Mouse (Mus musculus): ENCODE measurements around the gene Gpr119. TPM values are rescaled to one million over a fixed set of nuclear protein-coding genes. Genes with fewer than 3 reads are reported as not detected.

The Gpr119 gene
- polyA plus RNA-seq (2016; fragmentation: Nextera tagmentation; extraction: Ambion mirVana) = 0.11 and 0.19 TPM in 2 replicates

GRCm38 (mm10) chrX:48674171-48674570 is at the start of gene Gpr119:
Gpr119 (minus strand) TSS chrX:48674478.
- H3K9ac ChIP-seq = no peak within 1 kb of the TSS
- no peak within 1 kb of the TSS for H3K4me2 ChIP-seq (replicated peaks)
- H3K4me3 ChIP-seq = no peak within 1 kb of the TSS
- ATAC-seq (ENCODE audit: low FRiP score, low read depth) = no peak
- H3K4me1 ChIP-seq = no peaks in the 10 kb centered on the region
- 67% methylated on average over 4 of the region's 4 CpGs for WGBS
- H3K27me3 ChIP-seq (replicated peaks) = no peaks in the 10 kb centered on the region
- H3K9me3 ChIP-seq = no peaks in the 10 kb centered on the region
- H3K36me3 ChIP-seq = no peaks in the 10 kb centered on the region
- H3K27ac ChIP-seq = no peak within 1 kb of the TSS

- no peak for ATAC-seq (ENCODE audit: low FRiP score, low read depth)
- Histone ChIP-seq H3K27me3 (replicated peaks) (no peaks in the 10 kb centered on the region), H3K9me3 (no peaks in the 10 kb centered on the region), H3K36me3 (peaks cover 11% of the 10 kb centered on the region; the same call in 1 of the 2 replicates), H3K27ac (no peak overlapping the region), H3K4me1 (no peaks in the 10 kb centered on the region), H3K4me2 (replicated peaks) (no peak overlapping the region), H3K4me3 (no peak overlapping the region), H3K9ac (no peak overlapping the region)
- WGBS = 90% methylated on average over 8 of the region's 8 CpGs
Measured at GRCm38 (mm10) chrX:48712846-48713245, 38.6 kb upstream of the Gpr119 start.

GRCm38 (mm10) chrX:48709701-48710100 is 35.4 kb upstream of the Gpr119 start:
- no peak overlapping the region for H3K27ac ChIP-seq
- no peaks in the 10 kb centered on the region for H3K27me3 ChIP-seq (replicated peaks)
- H3K4me2 ChIP-seq (replicated peaks) = no peak overlapping the region
- WGBS = 91% methylated on average over 10 of the region's 10 CpGs
- no peak overlapping the region for H3K4me3 ChIP-seq
- H3K9me3 ChIP-seq = no peaks in the 10 kb centered on the region
- ATAC-seq (ENCODE audit: low FRiP score, low read depth) = no peak
- H3K36me3 ChIP-seq = peaks cover 11% of the 10 kb centered on the region; the same call in 1 of the 2 replicates
- H3K9ac ChIP-seq = no peak overlapping the region
- no peaks in the 10 kb centered on the region for H3K4me1 ChIP-seq

- Histone ChIP-seq H3K27me3 (replicated peaks) (no peaks in the 10 kb centered on the region), H3K4me2 (replicated peaks) (peak within 1 kb of the TSS; percentile 63), H3K9ac (peak within 1 kb of the TSS; percentile 52), H3K27ac (no peak within 1 kb of the TSS), H3K9me3 (no peaks in the 10 kb centered on the region), H3K4me1 (peaks cover 6% of the 10 kb centered on the region; the same call in 1 of the 2 replicates), H3K36me3 (no peaks in the 10 kb centered on the region), H3K4me3 (peak within 1 kb of the TSS; percentile 58)
- ATAC-seq (ENCODE audit: low FRiP score, low read depth) = peak; percentile 98
- WGBS = 14% methylated on average over 42 of the region's 42 CpGs
Measured at GRCm38 (mm10) chrX:48694864-48695371, 20.6 kb upstream of the Gpr119 start, which contains the start of gene Rbmx2. Rbmx2 (plus strand) TSS chrX:48695004.

GRCm38 (mm10) chrX:48694460-48694859 is 20.2 kb upstream of the Gpr119 start:
- peak; percentile 92 for ATAC-seq (ENCODE audit: low FRiP score, low read depth)
- H3K27ac ChIP-seq = no peak overlapping the region
- no peak overlapping the region for H3K9ac ChIP-seq
- H3K9me3 ChIP-seq = no peaks in the 10 kb centered on the region
- no peaks in the 10 kb centered on the region for H3K27me3 ChIP-seq (replicated peaks)
- H3K4me3 ChIP-seq = peak overlapping the region; percentile 58
- peaks cover 6% of the 10 kb centered on the region; the same call in 1 of the 2 replicates for H3K4me1 ChIP-seq
- no peaks in the 10 kb centered on the region for H3K36me3 ChIP-seq
- peak overlapping the region; percentile 46 for H3K4me2 ChIP-seq (replicated peaks)
- WGBS = 19% methylated on average over 6 of the region's 6 CpGs

GRCm38 (mm10) chrX:48683857-48684256 is 9.6 kb upstream of the Gpr119 start:
- no peaks in the 10 kb centered on the region for H3K4me1 ChIP-seq
- H3K4me3 ChIP-seq = no peak overlapping the region
- ATAC-seq (ENCODE audit: low FRiP score, low read depth) = no peak
- WGBS = 71% methylated on average over 5 of the region's 5 CpGs
- H3K4me2 ChIP-seq (replicated peaks) = no peak overlapping the region
- no peak overlapping the region for H3K27ac ChIP-seq
- no peaks in the 10 kb centered on the region for H3K27me3 ChIP-seq (replicated peaks)
- H3K9me3 ChIP-seq = no peaks in the 10 kb centered on the region
- H3K9ac ChIP-seq = no peak overlapping the region
- H3K36me3 ChIP-seq = no peaks in the 10 kb centered on the region

- Histone ChIP-seq H3K4me3 (no peak overlapping the region), H3K4me2 (replicated peaks) (no peak overlapping the region), H3K36me3 (no peaks in the 10 kb centered on the region), H3K9me3 (no peaks in the 10 kb centered on the region), H3K9ac (no peak overlapping the region), H3K27me3 (replicated peaks) (no peaks in the 10 kb centered on the region), H3K4me1 (no peaks in the 10 kb centered on the region), H3K27ac (no peak overlapping the region)
- no peak for ATAC-seq (ENCODE audit: low FRiP score, low read depth)
- 22% methylated on average over 3 of the region's 3 CpGs for WGBS
Measured at GRCm38 (mm10) chrX:48683451-48683850, 9.2 kb upstream of the Gpr119 start.

- no peaks in the 10 kb centered on the region for H3K9me3 ChIP-seq
- H3K4me2 ChIP-seq (replicated peaks) = no peak overlapping the region
- H3K9ac ChIP-seq = no peak overlapping the region
- whole genome bisulfite sequencing = 71% methylated on average over 3 of the region's 3 CpGs
- no peak for ATAC-seq (ENCODE audit: low FRiP score, low read depth)
- H3K27ac ChIP-seq = no peak overlapping the region
- H3K4me3 ChIP-seq = no peak overlapping the region
- H3K27me3 ChIP-seq (replicated peaks) = no peaks in the 10 kb centered on the region
- H3K36me3 ChIP-seq = no peaks in the 10 kb centered on the region
- no peaks in the 10 kb centered on the region for H3K4me1 ChIP-seq
Measured at GRCm38 (mm10) chrX:48671714-48672113, 2.6 kb downstream of the Gpr119 start.

- Histone ChIP-seq H3K27ac (no peak overlapping the region), H3K27me3 (replicated peaks) (no peaks in the 10 kb centered on the region), H3K4me3 (no peak overlapping the region), H3K9me3 (no peaks in the 10 kb centered on the region), H3K9ac (no peak overlapping the region), H3K4me1 (no peaks in the 10 kb centered on the region), H3K4me2 (replicated peaks) (no peak overlapping the region), H3K36me3 (no peaks in the 10 kb centered on the region)
- WGBS = 71% methylated on average over 3 of the region's 3 CpGs
- ATAC-seq (ENCODE audit: low FRiP score, low read depth) = no peak
Measured at GRCm38 (mm10) chrX:48669588-48669987, 4.7 kb downstream of the Gpr119 start.

- WGBS = 20% methylated on average over 6 of the region's 6 CpGs
- no peak overlapping the region for H3K4me2 ChIP-seq (replicated peaks)
- H3K4me1 ChIP-seq = no peaks in the 10 kb centered on the region
- no peaks in the 10 kb centered on the region for H3K9me3 ChIP-seq
- no peaks in the 10 kb centered on the region for H3K27me3 ChIP-seq (replicated peaks)
- no peak overlapping the region for H3K9ac ChIP-seq
- no peaks in the 10 kb centered on the region for H3K36me3 ChIP-seq
- ATAC-seq (ENCODE audit: low FRiP score, low read depth) = peak; percentile 96
- H3K4me3 ChIP-seq = no peak overlapping the region
- H3K27ac ChIP-seq = no peak overlapping the region
Measured at GRCm38 (mm10) chrX:48666807-48667206, 7.5 kb downstream of the Gpr119 start.

- Histone ChIP-seq H3K9me3 (no peaks in the 10 kb centered on the region), H3K27ac (no peak overlapping the region), H3K36me3 (no peaks in the 10 kb centered on the region), H3K27me3 (replicated peaks) (no peaks in the 10 kb centered on the region), H3K4me1 (no peaks in the 10 kb centered on the region), H3K9ac (no peak overlapping the region), H3K4me3 (no peak overlapping the region), H3K4me2 (replicated peaks) (no peak overlapping the region)
- no peak for ATAC-seq (ENCODE audit: low FRiP score, low read depth)
- 88% methylated on average over 2 of the region's 2 CpGs for WGBS
Measured at GRCm38 (mm10) chrX:48644122-48644521, 30.2 kb downstream of the Gpr119 start.

GRCm38 (mm10) chrX:48637032-48637431 is 37.2 kb downstream of the Gpr119 start:
- Histone ChIP-seq H3K9ac (no peak overlapping the region), H3K27me3 (replicated peaks) (no peaks in the 10 kb centered on the region), H3K4me2 (replicated peaks) (no peak overlapping the region), H3K4me3 (no peak overlapping the region), H3K4me1 (no peaks in the 10 kb centered on the region), H3K9me3 (no peaks in the 10 kb centered on the region), H3K27ac (no peak overlapping the region), H3K36me3 (no peaks in the 10 kb centered on the region)
- no peak for ATAC-seq (ENCODE audit: low FRiP score, low read depth)
- 63% methylated on average over 2 of the region's 2 CpGs for WGBS

- Histone ChIP-seq H3K27ac (no peak overlapping the region), H3K9me3 (no peaks in the 10 kb centered on the region), H3K27me3 (replicated peaks) (no peaks in the 10 kb centered on the region), H3K4me1 (no peaks in the 10 kb centered on the region), H3K9ac (peak overlapping the region; percentile 42; the same call in 1 of the 2 replicates), H3K4me3 (peak overlapping the region; percentile 60), H3K4me2 (replicated peaks) (peak overlapping the region; percentile 60), H3K36me3 (no peaks in the 10 kb centered on the region)
- ATAC-seq (ENCODE audit: low FRiP score, low read depth) = no peak; the same call in 1 of the 2 replicates
- WGBS = 26% methylated on average over 9 of the region's 9 CpGs
Measured at GRCm38 (mm10) chrX:48624054-48624420, 50.2 kb downstream of the Gpr119 start.
